In genomic region chrX:20291282-20292039, GRCm38 (mm10) we compare ENCODE assay signal across 8 mouse cellular contexts. TPM values are rescaled to one million over a fixed set of nuclear protein-coding genes. Genes with fewer than 3 reads are reported as not detected.
DNase-seq lines count a peak whose midpoint lies in the region; ATAC-seq and TF ChIP-seq lines count a peak whose summit lies in the region.

Gene Slc9a7, minus strand, starts transcription at chrX:20291807.

- DNase-seq in Patski (ENCODE audit: low read depth, low spot score): no peak
- peak; percentile 72 to 84 for DNase-seq in cerebellum, postnatal 36 days
- DNase-seq in gastrocnemius, adult 8-10 months (ENCODE audit: low spot score in 2 of 2): peak; percentile 57 to 73
- peak; percentile 65 to 76 for DNase-seq in left cerebral cortex, adult 18-20 months (ENCODE audit: low spot score in 2 of 2)
- peak; percentile 60 to 71 for DNase-seq in lung, postnatal 4 days
- peak; percentile 78 for DNase-seq in retina, postnatal 1 day
- peak; percentile 76 for DNase-seq in thymus, postnatal 4 days

- peak within 1 kb of the TSS; percentile 60 for H3K4me2 ChIP-seq in hindbrain, embryonic 16.5 days (ENCODE audit: low read length)

- no peaks in the 10 kb centered on the region for H3K9me3 ChIP-seq in hindbrain, embryonic 16.5 days (ENCODE audit: control insufficient read depth, low read length)

- WGBS in hindbrain, embryonic 16.5 days: 10% methylated on average over 19 of the region's 65 CpGs

- in situ Hi-C loops in Patski (cut with MboI; ENCODE audit: low pct_unique_long_range_greater_than_20kb): no loop called here

- peak within 1 kb of the TSS; percentile 66 for H3K4me3 ChIP-seq in hindbrain, embryonic 16.5 days (ENCODE audit: low read length)

- CTCF ChIA-PET in Patski (lab: Charles Lee): no interaction called here

- POLR2A ChIA-PET in Patski (lab: Charles Lee): no interaction called here

- peak; percentile 31 for ATAC-seq in Patski
- peak; percentile 92 for ATAC-seq in hindbrain, embryonic 16.5 days

- H3K27me3 ChIP-seq in Patski: peaks cover 58% of the 10 kb centered on the region
- H3K27me3 ChIP-seq in hindbrain, embryonic 16.5 days (replicated peaks; ENCODE audit: control insufficient read depth, insufficient read depth, low read length): no peaks in the 10 kb centered on the region

- H3K27ac ChIP-seq in hindbrain, embryonic 16.5 days (ENCODE audit: low read depth, low read length): peak within 1 kb of the TSS; percentile 78

- H3K4me1 ChIP-seq in hindbrain, embryonic 16.5 days (ENCODE audit: control insufficient read depth, insufficient read depth, low read depth, low read length): no peaks in the 10 kb centered on the region

- H3K36me3 ChIP-seq in hindbrain, embryonic 16.5 days (ENCODE audit: control insufficient read depth, insufficient read depth, low read length): no peaks in the 10 kb centered on the region

- peak within 1 kb of the TSS; percentile 74 for H3K9ac ChIP-seq in hindbrain, embryonic 16.5 days (ENCODE audit: low read depth, low read length)

- TF ChIP-seq CTCF in Patski (IDR thresholded peaks at IDR 0.05): no peak

RNA-seq across cellular contexts. Expression of gene Slc9a7, which starts in this region (rescaled TPM):
- polyA plus RNA-seq in Patski (2021): 0.19 TPM
- 10 to 100 TPM in 3 of 4 experiments, 1 to 10 TPM in 1; 6.9 to 10.9 (median 10.7) TPM for total RNA-seq in gastrocnemius, adult 8-10 months (2022)
- 12.9 and 16.3 TPM in 2 replicates for polyA plus RNA-seq in hindbrain, embryonic 16.5 days (2015; fragmentation: Nextera tagmentation; extraction: Ambion mirVana)
- 10 to 100 TPM; 58.7 to 64.2 TPM for total RNA-seq in left cerebral cortex, adult 18-20 months (2021)

Comparison
In these comparisons a context has a peak if more than half of its experiments do, and no peak if none do; other contexts are left out.
1. RNA of gene Slc9a7 (total RNA-seq): 58.7 to 64.2 TPM in left cerebral cortex, adult 18-20 months; 6.9 to 10.9 TPM in gastrocnemius, adult 8-10 months; every median in the first group is over 4 times any median in the second.
2. RNA of gene Slc9a7 (polyA plus RNA-seq): 12.9 to 16.3 TPM in hindbrain, embryonic 16.5 days; 0.19 TPM in Patski (single experiment); every median in the first group is over 10 times any median in the second.
3. Peak in ATAC-seq in Patski; RNA of the gene not detected or under 1 TPM.